Mouse (Mus musculus): ENCODE data around the gene Sp100. TPM values are rescaled to one million over a fixed set of nuclear protein-coding genes. Genes with fewer than 3 reads are reported as not detected.

Gene Sp100
- polyA plus RNA-seq (2012) = 28.1 and 34.1 TPM in 2 replicates

DNA sequence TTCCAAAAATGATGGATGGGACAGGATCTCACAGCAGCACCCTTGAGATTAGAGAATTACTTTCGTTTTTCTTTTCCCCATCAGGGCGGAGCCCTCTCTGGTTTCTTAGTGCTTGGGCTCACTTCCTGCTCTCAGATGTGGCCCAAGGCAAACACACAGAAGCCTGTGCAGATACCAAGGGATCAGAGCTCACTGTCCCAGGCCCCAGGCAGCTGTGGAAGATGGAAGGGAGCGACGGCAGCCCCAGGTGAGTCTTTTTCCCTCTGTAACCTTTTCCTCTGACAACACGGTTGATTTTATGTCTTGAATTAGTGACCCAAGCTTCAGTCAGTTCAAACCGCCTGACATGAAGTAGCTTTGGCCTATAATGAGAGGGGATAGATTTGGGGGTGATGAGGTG, at the start of gene Sp100:
Gene Sp100, plus strand, starts transcription at position 108 of the 400 bp plus-strand sequence.

DNA sequence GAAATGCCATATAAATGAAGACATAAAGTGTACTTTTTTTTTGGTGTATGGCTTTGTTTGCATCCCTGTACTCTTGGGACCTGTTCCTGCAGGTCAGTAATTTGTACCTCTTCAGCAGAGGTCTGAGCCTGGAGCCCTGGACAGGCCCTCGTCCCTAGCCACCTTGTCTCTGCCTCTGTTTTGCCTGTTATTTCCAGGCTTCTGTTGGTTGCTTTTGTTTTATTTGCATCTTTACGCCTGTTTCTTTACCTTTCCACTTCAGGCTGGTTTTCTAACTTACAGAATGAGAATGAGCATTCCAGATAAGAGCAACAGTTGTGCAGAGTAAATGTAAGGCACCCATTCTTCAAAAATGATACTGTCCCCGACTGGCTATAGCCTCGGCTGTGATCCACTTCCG, 49.7 kb upstream of the Sp100 start, which contains the start of gene Sp140:
Gene Sp140, plus strand, starts transcription at position 301 of the 400 bp plus-strand sequence.

Other genes starting within 250 kb of the Sp100 start
- 0.21 TPM in 1 of 2 replicates, not detected in the other for gene G530012D18Rik, start 74.3 kb upstream of the Sp100 start, polyA plus RNA-seq (2012)
- 27.6 and 31.2 TPM in 2 replicates for gene Sp110, start 51.2 kb upstream of the Sp100 start, polyA plus RNA-seq (2012)
- gene Sp140, start 49.6 kb upstream of the Sp100 start, polyA plus RNA-seq (2012) = 8.0 and 11.7 TPM in 2 replicates
- gene A630001G21Rik, start 128.7 kb downstream of the Sp100 start, polyA plus RNA-seq (2012) = 17.2 and 19.8 TPM in 2 replicates
- gene Cab39, start 143.5 kb downstream of the Sp100 start, polyA plus RNA-seq (2012) = 32.6 and 43.8 TPM in 2 replicates
- gene Itm2c, start 244.3 kb downstream of the Sp100 start, polyA plus RNA-seq (2012) = 99.1 and 113 TPM in 2 replicates

All from megakaryocyte-erythroid progenitor cell, adult 5 weeks (primary cell).